Mouse (Mus musculus): ENCODE measurements at regions not wholly inside any gene's neighbourhood (a gene's known extent, or its start where the extent isn't known, plus 50 kb on each side); places are given as distances from the start of the nearest gene placed in this dataset.

- no peak for DNase-seq (ENCODE audit: low read depth, low spot score)
Measured at GRCm38 (mm10) chr8:88972993-88973690, 70.8 kb downstream of the Sall1 start.

GRCm38 (mm10) chr8:88958843-88959242, 85.1 kb downstream of the Sall1 start:
- DNase-seq (ENCODE audit: low read depth, low spot score), result no peak

GRCm38 (mm10) chr8:88953178-88953577, 90.8 kb downstream of the Sall1 start:
- peak; percentile 31 for DNase-seq (ENCODE audit: low read depth, low spot score)

- DNase-seq (ENCODE audit: low read depth, low spot score), result no peak
Measured at GRCm38 (mm10) chr8:88951829-88952155, 92.2 kb downstream of the Sall1 start.

GRCm38 (mm10) chr8:88951145-88951828, 92.7 kb downstream of the Sall1 start:
- no peak for DNase-seq (ENCODE audit: low read depth, low spot score)

- DNase-seq (ENCODE audit: low read depth, low spot score), result no peak
Measured at GRCm38 (mm10) chr8:88949975-88950374, 94.0 kb downstream of the Sall1 start.

GRCm38 (mm10) chr8:88948981-88949380, 95.0 kb downstream of the Sall1 start:
- no peak for DNase-seq (ENCODE audit: low read depth, low spot score)

GRCm38 (mm10) chr8:88948328-88948727, 95.6 kb downstream of the Sall1 start:
- no peak for DNase-seq (ENCODE audit: low read depth, low spot score)

- DNase-seq (ENCODE audit: low read depth, low spot score), result no peak
Measured at GRCm38 (mm10) chr8:88947384-88947783, 96.6 kb downstream of the Sall1 start.

GRCm38 (mm10) chr8:88945656-88946055, 98.3 kb downstream of the Sall1 start:
- DNase-seq (ENCODE audit: low read depth, low spot score), result no peak

GRCm38 (mm10) chr8:88944038-88944437, 99.9 kb downstream of the Sall1 start:
- peak; percentile 77 for DNase-seq (ENCODE audit: low read depth, low spot score)

- no peak for DNase-seq (ENCODE audit: low read depth, low spot score)
Measured at GRCm38 (mm10) chr8:88939071-88939746, 104.8 kb downstream of the Sall1 start.

- DNase-seq (ENCODE audit: low read depth, low spot score), result no peak
Measured at GRCm38 (mm10) chr8:88934708-88935107, 109.3 kb downstream of the Sall1 start.

GRCm38 (mm10) chr8:88931050-88931449, 112.9 kb downstream of the Sall1 start:
- no peak for DNase-seq (ENCODE audit: low read depth, low spot score)

- no peak for DNase-seq (ENCODE audit: low read depth, low spot score)
Measured at GRCm38 (mm10) chr8:88930370-88930769, 113.6 kb downstream of the Sall1 start.

GRCm38 (mm10) chr8:88928675-88929377, 115.1 kb downstream of the Sall1 start:
- DNase-seq (ENCODE audit: low read depth, low spot score), result no peak

GRCm38 (mm10) chr8:88922840-88923239, 121.1 kb downstream of the Sall1 start:
- no peak for DNase-seq (ENCODE audit: low read depth, low spot score)

- DNase-seq (ENCODE audit: low read depth, low spot score), result no peak
Measured at GRCm38 (mm10) chr8:88921967-88922366, 122.0 kb downstream of the Sall1 start.

GRCm38 (mm10) chr8:88919282-88919681, 124.7 kb downstream of the Sall1 start:
- DNase-seq (ENCODE audit: low read depth, low spot score), result no peak

- no peak for DNase-seq (ENCODE audit: low read depth, low spot score)
Measured at GRCm38 (mm10) chr8:88916064-88916463, 127.9 kb downstream of the Sall1 start.

- no peak for DNase-seq (ENCODE audit: low read depth, low spot score)
Measured at GRCm38 (mm10) chr8:88914657-88915056, 129.3 kb downstream of the Sall1 start.

GRCm38 (mm10) chr8:88914190-88914589, 129.8 kb downstream of the Sall1 start:
- no peak for DNase-seq (ENCODE audit: low read depth, low spot score)

All from WW6 (cell line).